Comparison of ENCODE assay signal across 13 mouse cellular contexts in the genomic region with DNA sequence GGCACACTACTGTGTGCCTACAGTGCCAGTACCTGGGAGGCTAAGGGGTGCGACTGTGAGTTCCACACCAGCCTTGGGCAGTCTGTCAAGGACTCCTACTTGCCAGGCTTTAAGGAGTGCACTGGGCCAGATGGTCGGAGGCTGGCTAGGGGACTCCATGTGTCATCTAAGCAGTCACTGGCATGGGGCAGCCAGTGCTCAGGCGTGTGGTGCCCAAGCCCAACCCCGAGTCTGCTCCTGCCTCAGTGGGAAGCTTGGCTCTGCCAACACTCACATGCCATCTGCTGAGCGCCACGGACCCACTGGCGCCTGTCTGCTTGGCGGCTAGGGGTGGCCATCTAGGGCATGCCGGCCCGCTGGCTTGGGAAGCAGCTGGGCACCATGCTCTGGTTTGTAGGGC.
DNase-seq lines count a peak whose midpoint lies in the region; ATAC-seq and TF ChIP-seq lines count a peak whose summit lies in the region.
"Had no signal": no experiment of that assay in that cellular context is flagged by ENCODE, and none has a peak within 500 bp of the region (broad histone marks: within the 10 kb centered on the region; RNA-seq: fewer than 3 reads in every experiment).

No protein-coding gene starts in this region.

- 85% methylated on average over 10 of the region's 10 CpGs for WGBS in heart, embryonic 10.5 days
- WGBS in hindbrain, embryonic 16.5 days, result 83% methylated on average over 8 of the region's 10 CpGs

- peaks cover 9% of the 10 kb centered on the region; the same call in 1 of the 2 replicates for H3K36me3 ChIP-seq in heart, embryonic 10.5 days
- H3K36me3 ChIP-seq in hindbrain, embryonic 16.5 days (ENCODE audit: control insufficient read depth, insufficient read depth, low read length), result peaks cover 8% of the 10 kb centered on the region; the same call in 1 of the 2 replicates

- H3K27me3 ChIP-seq in heart, embryonic 10.5 days (ENCODE audit: insufficient read depth, poor library complexity, severe bottlenecking), result peaks cover 78% of the 10 kb centered on the region
- no peaks in the 10 kb centered on the region for H3K27me3 ChIP-seq in hindbrain, embryonic 16.5 days (replicated peaks; ENCODE audit: control insufficient read depth, insufficient read depth, low read length)

- H3K27ac ChIP-seq in heart, embryonic 10.5 days, result no peak overlapping the region
- peak overlapping the region; percentile 63 for H3K27ac ChIP-seq in hindbrain, embryonic 16.5 days (ENCODE audit: low read depth, low read length)
- H3K27ac ChIP-seq in left cerebral cortex, adult 2 months, result no peak overlapping the region

- DNase-seq in heart, adult 11 months, result peak; percentile 79
- DNase-seq in heart, embryonic 10.5 days (ENCODE audit: low spot score), result no peak
- DNase-seq in 416B (ENCODE audit: low read depth), result peak; percentile 75
- peak; percentile 98 for DNase-seq in cerebellum, adult 11-12 months
- DNase-seq in thymus, postnatal 36 days, result no peak
- DNase-seq in left cerebral cortex, adult 2 months (ENCODE audit: extremely low spot score in 1 of 2, low spot score in 2 of 2), result no peak
- DNase-seq in thymus, postnatal 25 days, result no peak
- DNase-seq: lung, postnatal 10 days; retina, postnatal 1 day had no signal

- peaks cover 9% of the 10 kb centered on the region for H3K4me1 ChIP-seq in heart, embryonic 10.5 days
- peaks cover 9% of the 10 kb centered on the region for H3K4me1 ChIP-seq in hindbrain, embryonic 16.5 days (ENCODE audit: control insufficient read depth, insufficient read depth, low read depth, low read length)

- intact Hi-C loops in left cerebral cortex, adult 2 months (cut with DNase I), result no loop called here

- no peak overlapping the region for H3K4me3 ChIP-seq in heart, embryonic 10.5 days
- H3K4me3 ChIP-seq in hindbrain, embryonic 16.5 days (ENCODE audit: low read length), result no peak overlapping the region
- H3K4me3 ChIP-seq in left cerebral cortex, adult 2 months, result no peak overlapping the region
- H3K4me3 ChIP-seq: myocyte had no signal

- H3K4me2 ChIP-seq in hindbrain, embryonic 16.5 days (ENCODE audit: low read length), result no peak overlapping the region
- H3K4me2 ChIP-seq: heart, embryonic 11.5 days had no signal

- peak; percentile 72 for ATAC-seq in hindbrain, embryonic 16.5 days
- ATAC-seq: CD4-positive, CD25-positive, alpha-beta regulatory T cell, adult 4 months had no signal

- H3K9ac ChIP-seq in hindbrain, embryonic 16.5 days (ENCODE audit: low read depth, low read length), result no peak overlapping the region

- no peak for TF ChIP-seq CTCF in left cerebral cortex, adult 2 months (IDR thresholded peaks at IDR 0.05)

- no peaks in the 10 kb centered on the region for H3K9me3 ChIP-seq in heart, embryonic 10.5 days
- H3K9me3 ChIP-seq in hindbrain, embryonic 16.5 days (ENCODE audit: control insufficient read depth, low read length), result no peaks in the 10 kb centered on the region

Comparison
In these comparisons a context has a peak if more than half of its experiments do, and no peak if none do; other contexts are left out.
1. DNase-seq: peak in heart, adult 11 months (single experiment), 416B (single experiment) and cerebellum, adult 11-12 months (single experiment); none in heart, embryonic 10.5 days (single experiment), thymus, postnatal 36 days (0 of 2), left cerebral cortex, adult 2 months (0 of 2) and thymus, postnatal 25 days (single experiment).